ENCODE assay signal across 9 mouse cellular contexts in the genomic region with DNA sequence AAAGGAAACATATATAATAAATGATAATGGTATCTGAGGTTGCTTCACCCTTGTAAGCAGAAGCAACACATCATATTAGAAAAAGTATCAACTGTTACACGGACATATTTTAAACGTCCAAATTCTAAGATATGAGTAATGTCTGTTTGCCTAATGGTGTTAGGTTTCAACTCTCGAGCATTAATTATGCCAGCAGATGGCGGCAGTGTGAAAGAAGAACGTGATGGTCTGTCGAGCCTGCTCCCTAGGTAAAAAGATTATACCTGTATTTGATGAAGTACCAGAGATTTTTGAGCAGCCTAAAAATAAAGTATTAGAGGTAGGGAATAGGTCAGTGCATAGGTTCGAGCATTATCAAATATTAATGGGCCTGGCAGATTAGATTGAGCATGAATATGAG. TPM values are rescaled to one million over a fixed set of nuclear protein-coding genes. Genes with fewer than 3 reads are reported as not detected.
A peak's percentile ranks its signal among the peaks of the same experiment; 100 is the strongest.
DNase-seq lines count a peak whose midpoint lies in the region; ATAC-seq and TF ChIP-seq lines count a peak whose summit lies in the region.
"Had no signal": no experiment of that assay in that cellular context is flagged by ENCODE, and none has a peak within 500 bp of the region (broad histone marks: within the 10 kb centered on the region; RNA-seq: fewer than 3 reads in every experiment).

No protein-coding gene starts in this region.

- DNase-seq in 416B (ENCODE audit: low read depth), result peak; percentile 80
- peak; percentile 79 to 82 for DNase-seq in B cell, adult 2 months
- peak; percentile 71 for DNase-seq in brain, adult 2 months (ENCODE audit: low read depth, low spot score)
- DNase-seq in forebrain, embryonic 14.5 days (ENCODE audit: low spot score), result peak; percentile 70
- peak; percentile 77 for DNase-seq in kidney, postnatal 0 days (ENCODE audit: low spot score)
- peak; percentile 66 for DNase-seq in lung, adult 2 months
- DNase-seq in right cerebral cortex, postnatal 25 days, result peak; percentile 40

- no peak overlapping the region for H3K4me2 ChIP-seq in forebrain, embryonic 14.5 days (ENCODE audit: low read length)
- H3K4me2 ChIP-seq in kidney, postnatal 0 days (ENCODE audit: low read length), result no peak overlapping the region

- peak; percentile 84 for TF ChIP-seq CTCF in kidney, postnatal 0 days (IDR thresholded peaks at IDR 0.05; ENCODE audit: low read depth)
- peak; percentile 40; the same call in 1 of the 2 replicates for TF ChIP-seq CTCF in lung, adult 2 months (IDR thresholded peaks at IDR 0.05; ENCODE audit: insufficient read depth, low read length)

- no peak overlapping the region for H3K9ac ChIP-seq in forebrain, embryonic 14.5 days (ENCODE audit: low read length)
- H3K9ac ChIP-seq in kidney, postnatal 0 days (ENCODE audit: low read depth, low read length), result no peak overlapping the region

- H3K36me3 ChIP-seq in forebrain, embryonic 14.5 days (ENCODE audit: control insufficient read depth, insufficient read depth, low read length), result no peaks in the 10 kb centered on the region
- no peaks in the 10 kb centered on the region for H3K36me3 ChIP-seq in kidney, postnatal 0 days (ENCODE audit: insufficient read depth, low read length)

- ATAC-seq in forebrain, embryonic 14.5 days, result peak; percentile 40; the same call in 1 of the 2 replicates
- ATAC-seq in kidney, postnatal 0 days (replicated peaks; ENCODE audit: low FRiP score, low read depth), result no peak

- no peak overlapping the region for H3K27ac ChIP-seq in forebrain, embryonic 14.5 days (ENCODE audit: low read depth, low read length)
- H3K27ac ChIP-seq in kidney, postnatal 0 days, result no peak overlapping the region

- 8% methylated on average over 7 of the region's 7 CpGs for WGBS in forebrain, embryonic 14.5 days
- WGBS in kidney, postnatal 0 days, result 4% methylated on average over 7 of the region's 7 CpGs
- WGBS in lung, adult 2 months, result 1% methylated on average over 7 of the region's 7 CpGs

- no peak overlapping the region for H3K4me3 ChIP-seq in forebrain, embryonic 14.5 days (ENCODE audit: low read depth, low read length)
- no peak overlapping the region for H3K4me3 ChIP-seq in kidney, postnatal 0 days (replicated peaks; ENCODE audit: low read depth, low read length)
- no peak overlapping the region for H3K4me3 ChIP-seq in lung, adult 2 months (replicated peaks; ENCODE audit: extremely low read depth, low read depth, low read length)

- no peaks in the 10 kb centered on the region for H3K27me3 ChIP-seq in forebrain, embryonic 14.5 days (replicated peaks; ENCODE audit: control insufficient read depth, insufficient read depth, low read length)
- no peaks in the 10 kb centered on the region for H3K27me3 ChIP-seq in kidney, postnatal 0 days (ENCODE audit: insufficient read depth, low read length)

- no peaks in the 10 kb centered on the region for H3K4me1 ChIP-seq in forebrain, embryonic 14.5 days (ENCODE audit: control insufficient read depth, insufficient read depth, low read length)
- no peaks in the 10 kb centered on the region for H3K4me1 ChIP-seq in kidney, postnatal 0 days (replicated peaks; ENCODE audit: insufficient read depth, low read length)
- no peaks in the 10 kb centered on the region for H3K4me1 ChIP-seq in lung, adult 2 months (ENCODE audit: control insufficient read depth, insufficient read depth, low read length)

- no peak for TF ChIP-seq POLR2A in lung, adult 2 months (IDR thresholded peaks at IDR 0.05; ENCODE audit: borderline replicate concordance, extremely low read depth, low read depth, low read length)

- H3K9me3 ChIP-seq in forebrain, embryonic 14.5 days (replicated peaks; ENCODE audit: control insufficient read depth, low read length), result no peaks in the 10 kb centered on the region
- H3K9me3 ChIP-seq in kidney, postnatal 0 days (replicated peaks; ENCODE audit: low read length), result no peaks in the 10 kb centered on the region

RNA-seq across cellular contexts. Expression of a gene that starts 2.8 kb away (rescaled TPM):
- polyA plus RNA-seq in forebrain, embryonic 14.5 days (2014; fragmentation: Nextera tagmentation; extraction: Ambion mirVana), result 0.37 TPM in 1 of 2 replicates, not detected in the other
- polyA plus RNA-seq in kidney, postnatal 0 days (2015; fragmentation: Nextera tagmentation; extraction: Ambion mirVana), result 2.2 and 2.5 TPM in 2 replicates
- polyA plus RNA-seq in lung, adult 2 months (2012; rRNA removed), result 1.6 and 2.1 TPM in 2 replicates

RNA-seq across cellular contexts. Expression of a gene that starts 13.4 kb away (rescaled TPM):
- polyA plus RNA-seq in forebrain, embryonic 14.5 days (2014; fragmentation: Nextera tagmentation; extraction: Ambion mirVana), result 56.6 and 64.7 TPM in 2 replicates
- polyA plus RNA-seq in kidney, postnatal 0 days (2015; fragmentation: Nextera tagmentation; extraction: Ambion mirVana), result 29.4 and 29.8 TPM in 2 replicates
- 1.5 and 3.0 TPM in 2 replicates for polyA plus RNA-seq in lung, adult 2 months (2012; rRNA removed)

RNA-seq across cellular contexts. Expression of a gene that starts 35.6 kb away (rescaled TPM):
- polyA plus RNA-seq in forebrain, embryonic 14.5 days (2014; fragmentation: Nextera tagmentation; extraction: Ambion mirVana), result not detected in 2 replicates
- polyA plus RNA-seq in kidney, postnatal 0 days (2015; fragmentation: Nextera tagmentation; extraction: Ambion mirVana), result not detected in 2 replicates
- polyA plus RNA-seq in lung, adult 2 months (2012; rRNA removed), result not detected in 2 replicates
- polyA plus RNA-seq: heart, embryonic 14.5 days; neural tube, embryonic 14.5 days had no signal

RNA-seq across cellular contexts. Expression of a gene that starts 47.7 kb away (rescaled TPM):
- polyA plus RNA-seq in forebrain, embryonic 14.5 days (2014; fragmentation: Nextera tagmentation; extraction: Ambion mirVana), result not detected in 2 replicates
- not detected in 2 replicates for polyA plus RNA-seq in kidney, postnatal 0 days (2015; fragmentation: Nextera tagmentation; extraction: Ambion mirVana)
- not detected in 2 replicates for polyA plus RNA-seq in lung, adult 2 months (2012; rRNA removed)
- polyA plus RNA-seq: heart, embryonic 14.5 days; neural tube, embryonic 14.5 days had no signal

RNA-seq across cellular contexts. Expression of a gene that starts 54.3 kb away (rescaled TPM):
- polyA plus RNA-seq in forebrain, embryonic 14.5 days (2014; fragmentation: Nextera tagmentation; extraction: Ambion mirVana), result 23.5 and 23.8 TPM in 2 replicates
- polyA plus RNA-seq in kidney, postnatal 0 days (2015; fragmentation: Nextera tagmentation; extraction: Ambion mirVana), result 75.2 and 82.7 TPM in 2 replicates
- polyA plus RNA-seq in lung, adult 2 months (2012; rRNA removed), result 216 and 218 TPM in 2 replicates
